Mouse (Mus musculus) stomach, postnatal 0 days (tissue): ENCODE data around the gene Tmem238l.

Experiments
- CTCF ChIP-seq: IDR thresholded peaks from 2 replicates; pipeline ENCODE4 v1.5.1; 2016; ENCODE audit warnings: antibody characterized with exemption, low read depth, mild to moderate bottlenecking, moderate library complexity
- EP300 ChIP-seq: optimal IDR thresholded peaks from 2 replicates; pipeline ENCODE3; 2016; ENCODE audit warnings: antibody characterized with exemption

- TF ChIP-seq CTCF (no peak), EP300 (no peak)
Measured at GRCm38 (mm10) chr11:66996446-66996845, 40.0 kb downstream of the Tmem238l start.
